Mouse (Mus musculus): ENCODE results near the gene Pfn3. TPM values are rescaled to one million over a fixed set of nuclear protein-coding genes. Genes with fewer than 3 reads are reported as not detected.

Pfn3 gene
- total and polyA plus RNA-seq, 3 experiments, result not detected

- no peak for TF ChIP-seq EP300 (IDR thresholded peaks at IDR 0.05; ENCODE audit: low read depth in 1 of 2, low read length in 2 of 2)
Observed at GRCm38 (mm10) chr13:55392933-55393332, 22.1 kb downstream of the Pfn3 start (continued).

GRCm38 (mm10) chr13:55391626-55392029, 23.4 kb downstream of the Pfn3 start:
- Histone ChIP-seq H3K27ac (ENCODE audit: control insufficient read depth, low read depth, low read length) (no peak overlapping the region), H3K36me3 (ENCODE audit: control insufficient read depth in 1 of 2, insufficient read depth in 2 of 2, low read length in 2 of 2) (no peaks in the 10 kb centered on the region), H3K27me3 (ENCODE audit: control insufficient read depth in 1 of 2, insufficient read depth in 2 of 2, low read length in 2 of 2) (no peaks in the 10 kb centered on the region), H3K9me3 (replicated peaks; ENCODE audit: insufficient read depth, low read length) (no peaks in the 10 kb centered on the region), H3K4me3 (ENCODE audit: control insufficient read depth in 1 of 2, insufficient read depth in 1 of 2, low read depth in 2 of 2, low read length in 2 of 2) (no peak overlapping the region), H3K9ac (ENCODE audit: control insufficient read depth, low read depth, low read length, poor library complexity, severe bottlenecking) (no peak overlapping the region), H3K79me2 (ENCODE audit: control insufficient read depth, insufficient read depth, low read length, poor library complexity) (no peaks in the 10 kb centered on the region), H3K4me1 (ENCODE audit: control insufficient read depth in 1 of 2, insufficient read depth in 2 of 2, low read length in 2 of 2) (no peaks in the 10 kb centered on the region)
- DNase-seq (ENCODE audit: low read depth, low spot score), result no peak
- no peak for TF ChIP-seq ETS1 (IDR thresholded peaks at IDR 0.05; ENCODE audit: low read depth, low read length)
- no peak for TF ChIP-seq UBTF (IDR thresholded peaks at IDR 0.05; ENCODE audit: borderline replicate concordance, insufficient read depth, low read depth, low read length)
- TF ChIP-seq ZMIZ1 (IDR thresholded peaks at IDR 0.05; ENCODE audit: low read depth, low read length), result no peak
- no peak for TF ChIP-seq CTCF (IDR thresholded peaks at IDR 0.05 in 2 of 3, conservative IDR thresholded peaks at IDR 0.05 in 1 of 3; ENCODE audit: control insufficient read depth in 1 of 3, insufficient read depth in 1 of 3, low read depth in 2 of 3, low read length in 3 of 3, poor library complexity in 1 of 3, severe bottlenecking in 1 of 3)
- no peak for TF ChIP-seq MAZ (IDR thresholded peaks at IDR 0.05; ENCODE audit: low read depth, low read length)
- TF ChIP-seq MYB (IDR thresholded peaks at IDR 0.05; ENCODE audit: low read depth, low read length), result no peak
- no peak for TF ChIP-seq MAX (IDR thresholded peaks at IDR 0.05; ENCODE audit: low read length)
- TF ChIP-seq POLR2AphosphoS2 (IDR thresholded peaks at IDR 0.05; ENCODE audit: low read length), result no peak
- no peak for TF ChIP-seq CHD1 (IDR thresholded peaks at IDR 0.05; ENCODE audit: low read depth, low read length)
- TF ChIP-seq ZC3H11A (IDR thresholded peaks at IDR 0.05; ENCODE audit: low read depth, low read length), result no peak
- no peak for TF ChIP-seq E2F4 (IDR thresholded peaks at IDR 0.05; ENCODE audit: borderline replicate concordance, low read depth, low read length)
- TF ChIP-seq RCOR1 (IDR thresholded peaks at IDR 0.05; ENCODE audit: low read depth, low read length), result no peak
- TF ChIP-seq TAL1 (IDR thresholded peaks at IDR 0.05; ENCODE audit: low read length), result no peak
- no peak for TF ChIP-seq MEF2A (IDR thresholded peaks at IDR 0.05; ENCODE audit: extremely low read depth, insufficient replicate concordance, low read depth, low read length, poor library complexity, severe bottlenecking)
- TF ChIP-seq GATA1 (IDR thresholded peaks at IDR 0.05; ENCODE audit: low read depth, low read length), result no peak
- TF ChIP-seq ZNF384 (IDR thresholded peaks at IDR 0.05; ENCODE audit: low read depth, low read length), result no peak
- TF ChIP-seq POLR2AphosphoS5 (IDR thresholded peaks at IDR 0.05; ENCODE audit: borderline replicate concordance, low read depth, low read length), result no peak

- Histone ChIP-seq H3K4me1 (ENCODE audit: control insufficient read depth in 1 of 2, insufficient read depth in 2 of 2, low read length in 2 of 2) (no peaks in the 10 kb centered on the region), H3K36me3 (ENCODE audit: control insufficient read depth in 1 of 2, insufficient read depth in 2 of 2, low read length in 2 of 2) (no peaks in the 10 kb centered on the region), H3K27ac (ENCODE audit: control insufficient read depth, low read depth, low read length) (no peak overlapping the region), H3K4me3 (ENCODE audit: control insufficient read depth in 1 of 2, insufficient read depth in 1 of 2, low read depth in 2 of 2, low read length in 2 of 2) (no peak overlapping the region), H3K9me3 (replicated peaks; ENCODE audit: insufficient read depth, low read length) (no peaks in the 10 kb centered on the region), H3K27me3 (ENCODE audit: control insufficient read depth in 1 of 2, insufficient read depth in 2 of 2, low read length in 2 of 2) (no peaks in the 10 kb centered on the region), H3K9ac (ENCODE audit: control insufficient read depth, low read depth, low read length, poor library complexity, severe bottlenecking) (no peak overlapping the region), H3K79me2 (ENCODE audit: control insufficient read depth, insufficient read depth, low read length, poor library complexity) (no peaks in the 10 kb centered on the region)
- TF ChIP-seq BHLHE40 (IDR thresholded peaks at IDR 0.05; ENCODE audit: borderline replicate concordance, low read depth, low read length) (no peak), SIN3A (IDR thresholded peaks at IDR 0.05; ENCODE audit: low read length) (no peak), USF2 (IDR thresholded peaks at IDR 0.05; ENCODE audit: borderline replicate concordance in 1 of 2, insufficient read depth in 1 of 2, low read depth in 1 of 2, low read length in 2 of 2) (no peak), MAZ (IDR thresholded peaks at IDR 0.05; ENCODE audit: low read depth, low read length) (no peak)
- no peak for DNase-seq (ENCODE audit: low read depth, low spot score)
Observed at GRCm38 (mm10) chr13:55390644-55391043, 24.4 kb downstream of the Pfn3 start.

Data from MEL (cell line).